Mouse (Mus musculus): ENCODE measurements around the gene Ebpl.

Ebpl gene

GRCm38 (mm10) chr14:61360131-61360980 lies at the start of gene Ebpl:
Gene Ebpl (minus strand): TSS chr14:61360439.
- peak; percentile 90 to 91 for DNase-seq

GRCm38 (mm10) chr14:61410020-61410419 lies 49.8 kb upstream of the Ebpl start:
- no peak for DNase-seq

- no peak for DNase-seq
These were observed 46.8 kb upstream of the Ebpl start for GRCm38 (mm10) chr14:61407055-61407454.

GRCm38 (mm10) chr14:61405761-61406160 lies 45.5 kb upstream of the Ebpl start:
- peak; percentile 6 to 12 for DNase-seq

GRCm38 (mm10) chr14:61404941-61405340 lies 44.7 kb upstream of the Ebpl start:
- DNase-seq, result no peak

- no peak for DNase-seq
These were observed 34.5 kb upstream of the Ebpl start for GRCm38 (mm10) chr14:61394745-61395144.

GRCm38 (mm10) chr14:61390586-61390985 lies 30.3 kb upstream of the Ebpl start:
- no peak for DNase-seq

GRCm38 (mm10) chr14:61367290-61367689 lies 7.1 kb upstream of the Ebpl start:
- no peak for DNase-seq

- DNase-seq, result no peak
These were observed 4.4 kb upstream of the Ebpl start for GRCm38 (mm10) chr14:61364656-61365055.

- no peak for DNase-seq
These were observed 3.5 kb upstream of the Ebpl start for GRCm38 (mm10) chr14:61363734-61364133.

GRCm38 (mm10) chr14:61362268-61362667 lies 2.0 kb upstream of the Ebpl start:
- DNase-seq, result no peak

GRCm38 (mm10) chr14:61360981-61361511 lies 807 bp upstream of the Ebpl start:
- no peak for DNase-seq

- DNase-seq, result no peak
These were observed 5.7 kb downstream of the Ebpl start for GRCm38 (mm10) chr14:61354251-61355235.

- DNase-seq, result no peak
These were observed 9.4 kb downstream of the Ebpl start for GRCm38 (mm10) chr14:61350808-61351207.

- no peak for DNase-seq
These were observed 10.4 kb downstream of the Ebpl start for GRCm38 (mm10) chr14:61349876-61350275.

- DNase-seq, result no peak
These were observed 13.2 kb downstream of the Ebpl start for GRCm38 (mm10) chr14:61346827-61347698.

- DNase-seq, result no peak
These were observed 15.6 kb downstream of the Ebpl start for GRCm38 (mm10) chr14:61344590-61344989.

- DNase-seq, result no peak
These were observed 20.9 kb downstream of the Ebpl start for GRCm38 (mm10) chr14:61339381-61339780.

GRCm38 (mm10) chr14:61330996-61331561 lies 29.2 kb downstream of the Ebpl start:
- peak; percentile 81 to 82 for DNase-seq

GRCm38 (mm10) chr14:61330591-61330990 lies 29.6 kb downstream of the Ebpl start:
- no peak for DNase-seq

GRCm38 (mm10) chr14:61327618-61328450 lies 32.4 kb downstream of the Ebpl start:
- peak; percentile 50 to 55 for DNase-seq
